Mouse (Mus musculus): ENCODE measurements around the gene Vmn2r85. TPM values are rescaled to one million over a fixed set of nuclear protein-coding genes. Genes with fewer than 3 reads are reported as not detected.

Gene Vmn2r85
- polyA plus RNA-seq, 1 experiment from 2014 or later = not detected

Other genes with a start within 250 kb of the Vmn2r85 start
- gene Olfr826, start 245.5 kb downstream of the Vmn2r85 start, polyA plus RNA-seq (2014; fragmentation: Nextera tagmentation; extraction: Ambion mirVana) = not detected in 2 replicates
- gene Olfr827, start 215.3 kb downstream of the Vmn2r85 start, polyA plus RNA-seq (2014; fragmentation: Nextera tagmentation; extraction: Ambion mirVana) = not detected in 2 replicates
- gene Neurod4, start 149.5 kb downstream of the Vmn2r85 start, polyA plus RNA-seq (2014; fragmentation: Nextera tagmentation; extraction: Ambion mirVana) = 6.2 and 7.3 TPM in 2 replicates
- gene Tespa1, start 106.8 kb downstream of the Vmn2r85 start, polyA plus RNA-seq (2014; fragmentation: Nextera tagmentation; extraction: Ambion mirVana) = 0.15 TPM in 1 of 2 replicates, not detected in the other
- gene Vmn2r84, start 35.4 kb downstream of the Vmn2r85 start, polyA plus RNA-seq (2014; fragmentation: Nextera tagmentation; extraction: Ambion mirVana) = 0.01 TPM in 1 of 2 replicates, not detected in the other
- gene Vmn2r86, start 26.3 kb upstream of the Vmn2r85 start, polyA plus RNA-seq (2014; fragmentation: Nextera tagmentation; extraction: Ambion mirVana) = 0.03 TPM in 1 of 2 replicates, not detected in the other
- not detected in 2 replicates for gene Vmn2r87, start 67.7 kb upstream of the Vmn2r85 start, polyA plus RNA-seq (2014; fragmentation: Nextera tagmentation; extraction: Ambion mirVana)

All from forebrain, embryonic 11.5 days (tissue).